Mouse (Mus musculus): Measurements from ENCODE around the gene Gja10. TPM values are rescaled to one million over a fixed set of nuclear protein-coding genes. Genes with fewer than 3 reads are reported as not detected.

The Gja10 gene
- not detected in 2 replicates for polyA plus RNA-seq (2012; rRNA removed; ENCODE audit: low replicate concordance)

DNA sequence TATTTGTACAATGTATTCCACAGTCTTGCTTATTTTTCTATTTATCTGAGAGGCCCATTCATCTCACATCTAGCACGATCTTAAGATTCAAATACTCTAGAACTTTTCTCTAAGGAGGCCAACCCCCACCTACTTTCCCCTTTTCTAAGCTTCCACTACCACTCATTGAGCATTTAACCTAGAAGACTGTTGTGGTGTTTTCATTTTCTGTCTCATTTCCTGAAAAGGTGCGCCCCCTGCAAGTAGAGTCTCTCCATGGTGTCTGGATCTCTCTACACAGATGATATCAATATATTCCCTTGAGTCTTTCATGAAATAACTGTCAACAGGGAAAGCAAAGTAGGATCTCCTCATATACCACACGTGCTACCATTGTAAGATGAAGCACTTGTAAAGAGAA is at the start of gene Gja10:
Gene Gja10 (minus strand): TSS at position 101 of the 400 bp plus-strand sequence.

DNA sequence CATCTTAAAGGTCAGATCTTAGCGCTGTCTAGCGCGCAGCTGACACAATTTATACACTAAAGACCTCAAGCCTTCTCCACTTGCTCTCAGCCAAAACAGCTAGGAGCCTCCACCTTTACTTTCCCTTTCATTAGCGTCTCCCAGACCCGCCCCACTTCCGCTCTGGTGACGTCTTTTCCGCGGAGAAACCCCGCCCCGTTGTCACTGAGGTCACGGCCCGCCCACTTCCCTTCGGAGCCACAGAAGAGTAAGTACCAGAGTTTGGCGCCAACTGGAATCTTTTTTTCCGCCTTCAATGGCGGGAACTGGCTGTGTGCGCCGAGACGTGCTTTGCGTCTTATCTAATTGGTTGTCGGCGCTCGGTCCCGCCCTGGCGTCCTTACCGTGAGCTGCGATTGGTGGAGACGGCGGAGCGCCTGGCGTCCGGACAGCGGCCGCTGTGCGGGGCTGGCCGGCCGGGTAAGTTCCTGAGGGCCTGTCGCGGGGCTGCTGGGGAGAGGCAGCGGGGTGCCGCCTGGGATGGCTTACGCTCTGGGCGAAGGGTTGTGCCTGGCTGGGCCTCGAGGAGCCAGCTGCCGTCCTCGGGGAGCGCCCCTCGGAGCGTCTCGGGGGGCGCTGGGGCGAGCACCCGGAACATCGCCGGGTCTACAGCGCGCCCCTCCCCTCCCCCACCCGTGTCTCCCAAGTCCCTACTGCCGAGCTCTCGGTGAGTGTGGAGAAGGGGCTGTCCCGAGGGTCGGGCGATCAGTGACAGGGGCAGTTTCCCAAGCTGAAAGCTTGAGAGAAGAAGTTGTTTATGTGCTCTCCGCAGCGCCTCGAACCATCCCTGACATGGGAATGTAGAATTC is 12.7 kb upstream of the Gja10 start, which contains the start of gene Casp8ap2:
Gene Casp8ap2 (plus strand): TSS at position 418 of the 848 bp plus-strand sequence.

Other genes starting within 250 kb of the Gja10 start
- gene Casp8ap2, start 12.7 kb upstream of the Gja10 start, polyA plus RNA-seq (2012; rRNA removed; ENCODE audit: low replicate concordance) = 0.06 and 0.41 TPM in 2 replicates
- 1.3 and 1.9 TPM in 2 replicates for gene Mdn1, start 54.4 kb upstream of the Gja10 start, polyA plus RNA-seq (2012; rRNA removed; ENCODE audit: low replicate concordance)
- 1.6 and 3.1 TPM in 2 replicates for gene Lyrm2, start 197.5 kb upstream of the Gja10 start, polyA plus RNA-seq (2012; rRNA removed; ENCODE audit: low replicate concordance)